Mouse (Mus musculus) E14TG2a.4 (cell line): Measurements from ENCODE around the gene Nsmce1.
"Not testable (repeated sequence)": the region's sequence is repeated elsewhere in the genome, so short reads cannot be mapped to it uniquely, and the experiment has no call there.

ENCODE experiments used
- CTCF ChIP-seq: conservative IDR thresholded peaks from 2 replicates; pipeline ENCODE4 v1.5.1; 2014; ENCODE audit warnings: low read length
- NANOG ChIP-seq: IDR thresholded peaks from 2 replicates; pipeline ENCODE4 v1.6.1; 2014; ENCODE audit warnings: borderline replicate concordance, low read length, mixed read lengths

GRCm38 (mm10) chr7:125428816-125429500 lies 62.4 kb downstream of the Nsmce1 start:
- not testable (repeated sequence) for TF ChIP-seq CTCF, NANOG
